Mouse (Mus musculus): ENCODE measurements around the gene Zfp871. TPM values are rescaled to one million over a fixed set of nuclear protein-coding genes. Genes with fewer than 3 reads are reported as not detected.

Zfp871 gene
- polyA plus RNA-seq (2012; rRNA removed) = 31.3 and 34.6 TPM in 2 replicates

- TF ChIP-seq POLR2A (IDR thresholded peaks at IDR 0.05; ENCODE audit: borderline replicate concordance, extremely low read depth, insufficient read depth, insufficient read length, poor library complexity, severe bottlenecking) = peak; percentile 60; the same call in 1 of the 2 replicates
- TF ChIP-seq CTCF (IDR thresholded peaks at IDR 0.05; ENCODE audit: borderline replicate concordance, extremely low read depth, insufficient read depth, insufficient read length) = no peak
- peak; percentile 98 for DNase-seq (ENCODE audit: low read depth)
Observed at GRCm38 (mm10) chr17:32788094-32788559, at the start of gene Zfp871. Gene Zfp871 (minus strand): TSS chr17:32788287.

GRCm38 (mm10) chr17:32830418-32830782 lies 42.3 kb upstream of the Zfp871 start:
- TF ChIP-seq CTCF (IDR thresholded peaks at IDR 0.05; ENCODE audit: borderline replicate concordance, extremely low read depth, insufficient read depth, insufficient read length) (no peak), POLR2A (IDR thresholded peaks at IDR 0.05; ENCODE audit: borderline replicate concordance, extremely low read depth, insufficient read depth, insufficient read length, poor library complexity, severe bottlenecking) (no peak)
- no peak for DNase-seq (ENCODE audit: low read depth)

GRCm38 (mm10) chr17:32829540-32830417 lies 41.7 kb upstream of the Zfp871 start, which contains the start of gene Zfp799:
Gene Zfp799 (minus strand): TSS chr17:32830261.
- TF ChIP-seq POLR2A (IDR thresholded peaks at IDR 0.05; ENCODE audit: borderline replicate concordance, extremely low read depth, insufficient read depth, insufficient read length, poor library complexity, severe bottlenecking) = peak; percentile 71; the same call in 1 of the 2 replicates
- no peak for TF ChIP-seq CTCF (IDR thresholded peaks at IDR 0.05; ENCODE audit: borderline replicate concordance, extremely low read depth, insufficient read depth, insufficient read length)
- DNase-seq (ENCODE audit: low read depth) = peak; percentile 97

- no peak for TF ChIP-seq POLR2A (IDR thresholded peaks at IDR 0.05; ENCODE audit: borderline replicate concordance, extremely low read depth, insufficient read depth, insufficient read length, poor library complexity, severe bottlenecking)
- TF ChIP-seq CTCF (IDR thresholded peaks at IDR 0.05; ENCODE audit: borderline replicate concordance, extremely low read depth, insufficient read depth, insufficient read length) = no peak
- peak; percentile 77 for DNase-seq (ENCODE audit: low read depth)
Observed at GRCm38 (mm10) chr17:32816074-32816784, 28.1 kb upstream of the Zfp871 start.

GRCm38 (mm10) chr17:32814136-32814535 lies 26.0 kb upstream of the Zfp871 start:
- TF ChIP-seq POLR2A (IDR thresholded peaks at IDR 0.05; ENCODE audit: borderline replicate concordance, extremely low read depth, insufficient read depth, insufficient read length, poor library complexity, severe bottlenecking) (no peak), CTCF (IDR thresholded peaks at IDR 0.05; ENCODE audit: borderline replicate concordance, extremely low read depth, insufficient read depth, insufficient read length) (no peak)
- no peak for DNase-seq (ENCODE audit: low read depth)

GRCm38 (mm10) chr17:32810648-32811047 lies 22.6 kb upstream of the Zfp871 start:
- TF ChIP-seq CTCF (IDR thresholded peaks at IDR 0.05; ENCODE audit: borderline replicate concordance, extremely low read depth, insufficient read depth, insufficient read length) (no peak), POLR2A (IDR thresholded peaks at IDR 0.05; ENCODE audit: borderline replicate concordance, extremely low read depth, insufficient read depth, insufficient read length, poor library complexity, severe bottlenecking) (no peak)
- DNase-seq (ENCODE audit: low read depth) = no peak

GRCm38 (mm10) chr17:32809544-32810374 lies 21.7 kb upstream of the Zfp871 start, which contains the start of gene Zfp811:
Gene Zfp811 (minus strand): TSS chr17:32809931.
- DNase-seq (ENCODE audit: low read depth) = peak; percentile 96

GRCm38 (mm10) chr17:32808921-32809320 lies 20.8 kb upstream of the Zfp871 start:
- TF ChIP-seq CTCF (IDR thresholded peaks at IDR 0.05; ENCODE audit: borderline replicate concordance, extremely low read depth, insufficient read depth, insufficient read length) (no peak), POLR2A (IDR thresholded peaks at IDR 0.05; ENCODE audit: borderline replicate concordance, extremely low read depth, insufficient read depth, insufficient read length, poor library complexity, severe bottlenecking) (0 out of 2 replicates have a peak, but pooled peaks have one; percentile 9)
- DNase-seq (ENCODE audit: low read depth) = peak; percentile 58

More at GRCm38 (mm10) chr17:32809544-32810374, 21.7 kb upstream of the Zfp871 start, which contains the start of gene Zfp811:
- TF ChIP-seq POLR2A (IDR thresholded peaks at IDR 0.05; ENCODE audit: borderline replicate concordance, extremely low read depth, insufficient read depth, insufficient read length, poor library complexity, severe bottlenecking) = no peak; the same call in 1 of the 2 replicates
- TF ChIP-seq CTCF (IDR thresholded peaks at IDR 0.05; ENCODE audit: borderline replicate concordance, extremely low read depth, insufficient read depth, insufficient read length) = no peak

GRCm38 (mm10) chr17:32789244-32789643 lies 1.2 kb upstream of the Zfp871 start:
- peak; percentile 7; the same call in 1 of the 2 replicates for TF ChIP-seq CTCF (IDR thresholded peaks at IDR 0.05; ENCODE audit: borderline replicate concordance, extremely low read depth, insufficient read depth, insufficient read length)
- no peak for TF ChIP-seq POLR2A (IDR thresholded peaks at IDR 0.05; ENCODE audit: borderline replicate concordance, extremely low read depth, insufficient read depth, insufficient read length, poor library complexity, severe bottlenecking)
- peak; percentile 21 for DNase-seq (ENCODE audit: low read depth)

GRCm38 (mm10) chr17:32788576-32788975 lies 489 bp upstream of the Zfp871 start:
- DNase-seq (ENCODE audit: low read depth) = no peak
- no peak for TF ChIP-seq CTCF (IDR thresholded peaks at IDR 0.05; ENCODE audit: borderline replicate concordance, extremely low read depth, insufficient read depth, insufficient read length)
- TF ChIP-seq POLR2A (IDR thresholded peaks at IDR 0.05; ENCODE audit: borderline replicate concordance, extremely low read depth, insufficient read depth, insufficient read length, poor library complexity, severe bottlenecking) = no peak

Data from brain, embryonic 14.5 days (tissue).